Mouse (Mus musculus): ENCODE results near the gene Col28a1. TPM values are rescaled to one million over a fixed set of nuclear protein-coding genes. Genes with fewer than 3 reads are reported as not detected.

Gene Col28a1
- under 1 TPM; 0.16 to 0.50 (median 0.30) TPM for total RNA-seq (2022)

- no peak for DNase-seq (ENCODE audit: low spot score)
These were observed at the start of gene Col28a1 for GRCm38 (mm10) chr6:8192517-8192916. TSS of gene Col28a1 (minus strand) at chr6:8192617.

- no peak for DNase-seq (ENCODE audit: low spot score)
These were observed 36.2 kb upstream of the Col28a1 start for GRCm38 (mm10) chr6:8228596-8228995.

GRCm38 (mm10) chr6:8227035-8227434 lies 34.6 kb upstream of the Col28a1 start:
- no peak for DNase-seq (ENCODE audit: low spot score)

DNA sequence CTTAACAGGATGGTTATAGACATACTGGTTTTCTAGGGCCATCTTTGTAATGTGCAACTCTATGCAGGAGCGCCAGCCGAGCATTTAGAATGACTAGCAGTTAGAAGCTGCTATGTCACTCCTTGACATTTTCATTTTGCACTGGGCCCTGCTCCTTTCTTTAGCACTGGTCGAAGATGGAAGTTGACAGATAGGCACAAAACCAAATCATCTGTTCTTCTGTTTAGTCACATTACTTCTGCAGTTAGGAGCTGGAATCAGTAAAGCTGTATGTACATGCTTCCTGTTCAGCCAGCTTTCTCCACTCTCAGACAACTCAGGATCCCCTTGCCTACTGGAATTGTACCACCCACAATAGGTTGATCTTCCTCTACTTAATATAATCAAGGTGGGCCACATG lies 18.2 kb upstream of the Col28a1 start:
- no peak for DNase-seq (ENCODE audit: low spot score)

DNA sequence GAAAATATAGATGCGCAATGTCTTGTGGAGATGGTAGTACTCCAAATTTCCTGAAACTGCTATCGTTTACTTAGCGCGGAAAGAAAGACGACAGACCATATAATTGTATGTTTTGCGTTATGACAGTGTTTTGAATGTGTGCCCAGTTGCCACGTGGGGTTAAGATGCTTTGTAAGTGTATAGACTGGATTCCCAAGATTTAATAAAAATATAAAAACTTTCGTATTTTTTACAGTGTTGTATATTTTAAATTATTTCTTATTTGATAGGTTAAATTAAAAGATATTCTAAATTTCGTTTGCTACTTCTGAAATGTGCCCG lies 17.4 kb upstream of the Col28a1 start:
- DNase-seq (ENCODE audit: low spot score) = peak; percentile 14

DNA sequence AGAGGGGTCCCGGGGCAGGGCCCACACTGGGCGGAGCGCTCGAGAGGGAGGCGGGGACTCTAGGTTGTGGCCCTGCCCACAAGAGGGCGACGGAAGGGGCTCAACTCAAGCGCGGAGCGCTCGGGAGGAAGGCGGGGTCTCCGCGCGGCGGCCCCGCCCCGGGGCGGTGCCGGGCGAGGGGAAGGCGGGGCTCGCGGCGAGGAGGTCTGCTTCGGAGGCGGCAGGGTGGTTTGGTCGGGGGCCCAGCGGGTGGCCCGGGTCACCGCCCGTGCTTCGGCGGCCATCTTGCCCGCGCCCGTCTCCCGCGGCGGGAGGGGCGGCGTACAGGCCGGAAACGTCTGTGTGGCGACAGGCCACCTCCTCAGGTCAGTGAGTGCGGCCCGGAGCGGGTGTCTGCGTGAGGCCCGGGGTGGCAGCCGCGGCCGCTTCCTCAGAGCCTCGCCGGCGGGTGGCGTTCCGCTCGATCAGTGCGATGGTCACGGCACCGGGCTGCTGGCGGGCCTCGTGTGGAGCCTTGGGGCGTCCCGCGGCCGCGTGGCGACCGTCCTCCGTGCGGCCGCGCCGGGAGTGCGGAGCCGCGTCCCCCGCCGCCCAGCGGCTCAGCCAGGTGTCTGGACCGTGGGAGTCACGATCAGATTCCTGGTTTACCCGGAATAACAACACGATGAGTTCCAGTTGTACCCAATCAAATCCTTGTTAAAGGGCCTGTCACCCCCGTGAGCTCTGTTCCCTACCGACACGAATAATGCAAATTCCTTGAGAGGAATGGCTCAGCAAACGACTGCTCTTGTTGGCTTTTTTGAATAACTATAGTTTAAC lies 16.8 kb upstream of the Col28a1 start, which contains the start of gene Mios:
TSS of gene Mios (plus strand) at position 176 of the 819 bp plus-strand sequence.
- DNase-seq (ENCODE audit: low spot score) = peak; percentile 80

DNA sequence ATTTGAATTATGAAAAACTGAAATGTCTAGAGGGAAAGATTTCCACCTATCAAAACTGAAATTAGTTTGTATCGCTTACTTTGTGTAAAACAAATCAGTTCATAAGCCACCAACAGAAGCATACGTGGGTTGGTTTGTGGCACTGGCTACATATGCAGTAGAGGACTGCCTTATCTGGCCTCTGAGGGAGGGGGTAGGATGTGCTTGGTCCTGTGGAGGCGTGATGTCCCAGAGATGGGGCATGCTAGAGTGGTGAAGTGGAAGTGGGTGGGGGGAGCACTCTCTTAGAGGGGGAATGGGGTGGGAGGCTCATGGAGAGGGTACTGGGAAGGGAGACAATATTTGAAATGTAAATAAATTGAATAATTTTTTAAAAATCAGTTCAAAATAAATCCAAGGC lies 2.5 kb downstream of the Col28a1 start:
- no peak for DNase-seq (ENCODE audit: low spot score)

DNA sequence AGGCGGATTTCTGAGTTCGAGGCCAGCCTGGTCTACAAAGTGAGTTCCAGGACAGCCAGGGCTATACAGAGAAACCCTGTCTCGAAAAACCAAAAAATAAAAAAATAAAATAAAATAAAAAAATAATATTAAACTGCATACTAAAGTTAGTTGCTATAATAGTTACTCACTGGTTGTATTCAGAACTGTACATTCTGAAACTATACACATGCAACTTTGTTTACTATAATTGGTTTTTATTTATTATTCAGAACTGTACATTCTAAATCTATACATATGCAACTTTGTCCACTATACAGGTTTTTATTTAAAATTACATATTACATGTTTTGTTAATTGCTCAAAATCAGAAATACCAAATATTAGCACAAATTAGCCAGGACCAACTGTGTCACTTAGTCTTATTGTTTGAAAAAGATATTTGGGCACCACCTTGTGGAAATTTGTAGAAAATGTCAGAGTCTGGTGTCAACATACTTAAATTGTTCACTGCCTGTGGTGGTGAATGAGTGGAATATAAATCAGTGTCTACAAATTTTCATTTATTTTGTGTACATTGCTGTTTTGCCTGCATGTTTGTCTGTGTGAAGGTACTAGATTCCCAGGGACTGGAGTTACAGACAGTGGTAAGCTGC lies 3.7 kb downstream of the Col28a1 start:
- DNase-seq (ENCODE audit: low spot score) = peak; percentile 35

DNA sequence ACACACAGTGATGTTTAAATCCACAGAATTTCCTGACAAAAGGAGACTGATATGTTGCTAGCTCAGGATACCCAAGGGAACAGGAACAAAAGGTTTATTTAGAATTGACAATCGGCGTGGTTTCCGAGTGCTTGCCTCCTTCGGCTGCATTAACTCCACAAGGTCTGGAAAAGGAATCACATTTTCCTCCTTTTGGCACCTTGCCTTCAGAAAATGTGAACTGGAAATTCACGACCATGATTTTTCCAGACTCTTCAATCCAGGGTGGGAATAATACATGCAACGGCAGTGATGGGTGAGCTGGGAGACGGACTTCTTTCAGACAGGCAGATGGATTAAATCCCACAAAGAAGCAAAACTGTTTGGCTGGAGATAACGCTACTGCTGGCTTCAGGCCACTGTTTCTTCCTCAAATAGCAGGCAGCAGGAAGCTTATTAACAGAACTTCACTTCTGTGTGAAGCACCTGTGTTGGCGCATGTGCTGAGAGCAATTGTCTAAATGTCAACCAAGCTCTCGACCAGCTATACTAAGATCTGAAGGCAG lies 13.9 kb downstream of the Col28a1 start:
- peak; percentile 54 for DNase-seq (ENCODE audit: low spot score)

DNA sequence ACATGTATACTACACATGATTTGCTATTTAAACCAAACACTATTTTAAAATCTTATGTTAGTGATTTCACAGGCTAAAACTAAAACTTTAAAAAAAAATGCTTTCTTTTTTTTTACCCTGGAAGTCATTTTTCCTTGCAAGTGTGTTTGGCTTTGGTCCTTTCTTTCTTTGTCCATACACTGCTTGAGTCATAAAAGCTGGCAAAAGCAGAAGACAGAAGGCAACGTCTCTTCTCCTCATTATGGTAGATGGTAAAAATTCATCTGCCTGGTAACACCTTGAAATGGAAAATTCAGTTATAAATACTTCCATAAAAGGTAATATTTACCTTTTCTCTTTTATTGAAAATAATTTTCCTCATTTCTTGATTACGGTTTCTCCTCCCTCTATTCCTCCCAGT lies 16.3 kb downstream of the Col28a1 start:
- no peak for DNase-seq (ENCODE audit: low spot score)

DNA sequence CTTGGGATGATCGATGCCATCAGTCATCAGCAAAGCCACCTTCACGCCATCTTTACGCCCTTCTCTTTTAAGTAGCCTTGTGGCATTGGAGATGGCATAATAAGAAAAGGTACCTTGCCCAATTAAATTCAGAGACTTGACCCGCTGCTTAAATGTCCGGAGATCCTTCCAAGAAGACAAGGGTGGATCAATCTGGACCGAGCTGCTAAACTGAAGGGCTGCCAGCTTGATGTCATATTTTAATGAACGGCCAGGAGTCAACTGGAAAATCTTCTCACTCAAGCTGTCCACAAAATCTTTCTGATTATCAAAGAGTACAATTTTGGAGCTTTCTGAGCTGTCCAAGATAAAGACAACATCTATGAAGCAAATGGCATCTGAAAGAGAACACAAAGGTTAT lies 17.1 kb downstream of the Col28a1 start:
- no peak for DNase-seq (ENCODE audit: low spot score)

- peak; percentile 24 for DNase-seq (ENCODE audit: low spot score)
These were observed 18.4 kb downstream of the Col28a1 start for GRCm38 (mm10) chr6:8174062-8174461.

GRCm38 (mm10) chr6:8172101-8172500 lies 20.3 kb downstream of the Col28a1 start:
- no peak for DNase-seq (ENCODE audit: low spot score)

GRCm38 (mm10) chr6:8164741-8165140 lies 27.7 kb downstream of the Col28a1 start:
- no peak for DNase-seq (ENCODE audit: low spot score)

DNA sequence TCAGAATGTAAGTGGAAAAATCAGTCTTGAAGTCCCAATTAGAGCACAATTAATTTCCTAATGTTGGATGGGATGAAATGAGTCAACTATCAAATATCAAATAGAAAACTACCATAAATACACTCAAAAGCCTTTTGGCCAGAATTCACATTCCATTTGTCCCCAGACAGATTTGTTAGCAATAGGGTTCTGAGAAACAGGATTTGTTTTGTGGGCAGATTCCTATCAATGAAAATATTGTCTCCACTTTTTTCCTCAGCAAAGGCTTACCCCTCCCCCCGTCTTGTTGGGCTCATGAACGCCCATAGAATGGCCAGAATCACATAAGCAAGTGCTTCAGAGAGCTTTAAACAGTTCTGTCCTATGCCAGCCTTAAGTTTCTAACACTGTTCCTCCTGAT lies 32.4 kb downstream of the Col28a1 start:
- DNase-seq (ENCODE audit: low spot score) = no peak

GRCm38 (mm10) chr6:8157121-8157520 lies 35.3 kb downstream of the Col28a1 start:
- DNase-seq (ENCODE audit: low spot score) = no peak

- DNase-seq (ENCODE audit: low spot score) = no peak
These were observed 39.7 kb downstream of the Col28a1 start for GRCm38 (mm10) chr6:8152551-8153361.

GRCm38 (mm10) chr6:8148916-8149315 lies 43.5 kb downstream of the Col28a1 start:
- DNase-seq (ENCODE audit: low spot score) = no peak

DNA sequence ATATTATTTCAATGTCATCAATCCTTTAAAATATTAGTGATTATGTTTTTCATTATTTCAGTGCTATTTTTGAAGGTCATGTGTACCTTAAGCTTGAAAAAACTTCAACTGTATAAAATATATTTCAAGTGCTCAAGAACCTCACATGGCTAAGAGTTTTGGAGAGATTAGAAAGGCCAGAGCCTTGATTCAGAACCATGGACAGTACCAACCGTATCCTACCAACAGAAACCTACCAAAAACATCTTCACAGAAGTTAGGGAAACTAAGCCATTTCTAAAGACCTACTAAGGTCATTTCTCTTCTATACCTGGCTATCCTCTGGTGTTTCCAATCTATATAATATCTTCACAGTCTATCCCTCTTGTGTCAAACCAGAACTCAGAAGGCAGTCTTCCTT lies 50.5 kb downstream of the Col28a1 start:
- no peak for DNase-seq (ENCODE audit: low spot score)

DNA sequence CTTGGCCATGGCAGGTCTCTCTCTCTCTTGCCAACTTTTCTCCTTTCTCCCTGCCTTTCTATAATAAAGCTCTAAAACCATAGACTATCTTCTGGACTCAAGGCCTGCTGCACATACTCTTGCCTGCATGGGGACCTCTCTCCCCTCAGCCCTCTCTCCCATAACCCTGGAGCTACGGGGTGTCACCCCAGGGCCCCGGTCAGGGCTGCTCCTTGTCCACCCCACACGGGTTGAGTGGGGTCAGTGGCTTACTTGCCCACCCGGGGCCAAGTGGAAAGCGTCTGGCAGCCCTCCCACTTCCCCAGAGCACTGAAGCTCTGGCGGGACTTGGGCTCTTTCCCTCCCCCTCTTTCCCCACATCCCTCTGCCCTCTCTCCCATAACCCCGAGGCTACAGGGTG lies 62.3 kb downstream of the Col28a1 start:
- DNase-seq (ENCODE audit: low spot score) = no peak

GRCm38 (mm10) chr6:8128164-8128563 lies 64.3 kb downstream of the Col28a1 start:
- DNase-seq (ENCODE audit: low spot score) = no peak

DNA sequence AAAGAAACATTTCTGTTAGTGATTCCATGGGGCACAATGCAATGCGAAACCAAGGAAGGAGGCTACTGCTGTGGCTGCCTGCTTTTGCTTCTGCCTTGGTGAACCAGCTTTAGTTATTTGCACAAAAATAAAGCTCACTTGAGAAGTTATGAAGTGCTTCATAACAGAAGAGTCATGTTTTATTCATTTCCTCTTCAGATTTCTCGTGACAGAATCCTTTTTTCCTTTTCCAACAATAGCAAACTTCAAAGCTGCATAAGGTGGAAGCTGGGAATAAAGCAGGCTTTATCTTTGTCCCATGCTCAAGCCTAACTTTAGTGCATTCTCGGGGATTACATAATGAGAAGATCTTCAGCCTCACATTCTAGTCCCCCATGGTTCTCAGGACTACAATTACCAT lies 65.9 kb downstream of the Col28a1 start:
- DNase-seq (ENCODE audit: low spot score) = no peak
